Mouse (Mus musculus) adrenal gland, adult (tissue): ENCODE results near the gene Ccdc96.

Source experiments
- DNase-seq, 2 experiments: peaks; one replicate each; pipeline ENCODE4 v3.0.0; 2022 to 2023; ENCODE audit warnings: low spot score in 1 of 2; ENCODE audit not compliant: inconsistent age in 2 of 2

The Ccdc96 gene

GRCm38 (mm10) chr5:36472876-36473655 is 11.3 kb upstream of the Ccdc96 start:
- DNase-seq, result peak in 1 of 2 experiments; percentile 75

- DNase-seq, result peak; percentile 64 to 87
These were observed 10.1 kb upstream of the Ccdc96 start for GRCm38 (mm10) chr5:36474283-36474682.

- DNase-seq, result no peak
These were observed 6.9 kb upstream of the Ccdc96 start for GRCm38 (mm10) chr5:36477486-36477885.

GRCm38 (mm10) chr5:36478540-36479420 is 5.6 kb upstream of the Ccdc96 start:
- peak; percentile 57 to 82 for DNase-seq

GRCm38 (mm10) chr5:36479735-36480134 is 4.7 kb upstream of the Ccdc96 start:
- peak in 1 of 2 experiments; percentile 62 for DNase-seq

GRCm38 (mm10) chr5:36480398-36480797 is 4.0 kb upstream of the Ccdc96 start:
- DNase-seq, result no peak

- DNase-seq, result no peak
These were observed 3.3 kb upstream of the Ccdc96 start for GRCm38 (mm10) chr5:36481114-36481513.

GRCm38 (mm10) chr5:36483203-36484101 is 936 bp upstream of the Ccdc96 start:
- DNase-seq, result peak; percentile 64 to 86

GRCm38 (mm10) chr5:36485306-36485705 is 918 bp downstream of the Ccdc96 start:
- DNase-seq, result no peak

GRCm38 (mm10) chr5:36489225-36489624 is 4.8 kb downstream of the Ccdc96 start:
- peak; percentile 56 to 80 for DNase-seq

- DNase-seq, result no peak
These were observed 9.5 kb downstream of the Ccdc96 start for GRCm38 (mm10) chr5:36493919-36494318.

GRCm38 (mm10) chr5:36494709-36495108 is 10.3 kb downstream of the Ccdc96 start:
- no peak for DNase-seq

GRCm38 (mm10) chr5:36505235-36505634 is 20.8 kb downstream of the Ccdc96 start:
- DNase-seq, result no peak

GRCm38 (mm10) chr5:36505643-36506042 is 21.3 kb downstream of the Ccdc96 start:
- DNase-seq, result no peak

- peak in 1 of 2 experiments; percentile 49 for DNase-seq
These were observed 24.0 kb downstream of the Ccdc96 start for GRCm38 (mm10) chr5:36508351-36508750.

GRCm38 (mm10) chr5:36510956-36511355 is 26.6 kb downstream of the Ccdc96 start:
- no peak for DNase-seq

- no peak for DNase-seq
These were observed 30.7 kb downstream of the Ccdc96 start for GRCm38 (mm10) chr5:36515126-36515525.

GRCm38 (mm10) chr5:36515558-36515957 is 31.2 kb downstream of the Ccdc96 start:
- no peak for DNase-seq

- no peak for DNase-seq
These were observed 33.2 kb downstream of the Ccdc96 start for GRCm38 (mm10) chr5:36517596-36517995.

GRCm38 (mm10) chr5:36519751-36520150 is 35.4 kb downstream of the Ccdc96 start:
- no peak for DNase-seq

GRCm38 (mm10) chr5:36522782-36523181 is 38.4 kb downstream of the Ccdc96 start:
- no peak for DNase-seq
